Mouse (Mus musculus) heart, postnatal 4 days (tissue): ENCODE data around the gene Gprc5d. TPM values are rescaled to one million over a fixed set of nuclear protein-coding genes. Genes with fewer than 3 reads are reported as not detected.

Experiments used
- DNase-seq: peaks from one replicate; pipeline ENCODE4 v3.0.0; 2021
- total RNA-seq, 2 experiments: library from RNA; stranded (reverse); gene quantifications; 2 replicates each; pipeline ENCODE4 v1.2.3; 2021

Gprc5d gene
- under 1 TPM in 1 of 2 experiments, not detected in 1; 0.26 TPM for total RNA-seq

DNA sequence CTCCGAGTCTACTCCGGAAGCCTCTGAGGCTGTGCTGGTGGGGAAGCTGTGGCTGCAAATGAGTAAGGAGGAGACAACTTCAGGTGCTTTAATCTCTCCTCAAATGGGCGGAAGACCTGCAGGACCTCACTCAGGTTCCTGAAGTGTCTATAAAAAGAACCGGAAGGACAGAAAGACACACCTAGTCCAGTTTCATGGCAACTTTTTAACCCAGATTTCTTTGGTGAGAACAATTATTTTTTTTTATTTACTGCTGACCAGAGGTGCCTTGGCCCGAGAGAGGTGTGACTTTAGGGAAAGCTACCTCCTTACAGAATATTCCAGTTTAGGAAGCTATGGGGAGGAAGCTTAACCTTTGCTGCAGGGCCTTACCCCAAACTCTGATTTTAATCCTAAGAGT, at the start of gene Gprc5d:
Gene Gprc5d (minus strand): TSS at position 101 of the 400 bp plus-strand sequence.
- DNase-seq = no peak

DNA sequence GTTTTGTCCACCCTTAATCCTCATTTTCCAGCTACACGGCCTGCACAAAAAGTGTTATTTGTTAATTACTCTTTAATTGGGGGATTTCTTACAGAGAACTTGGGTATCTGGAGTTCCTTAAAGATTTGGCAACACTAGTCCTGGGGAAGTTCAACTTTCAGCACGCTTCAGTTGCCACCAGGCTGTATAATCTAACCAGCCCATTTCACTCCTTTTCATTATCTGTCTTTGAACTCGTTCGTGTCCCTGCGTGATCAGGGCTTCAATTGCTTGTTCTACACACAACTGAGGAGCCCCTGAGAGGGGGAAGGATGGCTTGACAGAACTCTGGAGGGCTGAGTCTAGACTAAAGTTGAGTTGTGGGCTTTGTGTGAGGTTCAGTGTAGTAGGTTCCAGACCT, 48.6 kb upstream of the Gprc5d start:
- DNase-seq = no peak

DNA sequence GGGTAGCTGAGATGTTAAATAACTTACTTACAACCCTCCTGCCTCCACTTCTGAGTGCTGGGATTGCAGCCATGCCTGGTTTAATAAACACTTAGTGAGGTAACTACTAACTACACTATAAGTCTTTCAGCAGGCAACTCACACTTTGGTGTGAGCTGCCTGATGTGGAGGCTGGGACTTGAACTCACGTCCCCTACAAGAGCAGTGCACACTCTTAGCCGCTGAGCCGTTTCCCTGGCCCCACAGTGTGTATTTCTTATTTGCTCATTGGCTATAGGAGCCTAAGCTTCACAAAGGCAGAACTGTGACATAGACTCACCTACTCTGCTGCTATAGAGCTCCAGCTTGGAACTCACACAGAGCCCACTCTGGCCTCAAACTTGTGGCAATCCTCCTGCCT, 48.2 kb upstream of the Gprc5d start:
- no peak for DNase-seq

DNA sequence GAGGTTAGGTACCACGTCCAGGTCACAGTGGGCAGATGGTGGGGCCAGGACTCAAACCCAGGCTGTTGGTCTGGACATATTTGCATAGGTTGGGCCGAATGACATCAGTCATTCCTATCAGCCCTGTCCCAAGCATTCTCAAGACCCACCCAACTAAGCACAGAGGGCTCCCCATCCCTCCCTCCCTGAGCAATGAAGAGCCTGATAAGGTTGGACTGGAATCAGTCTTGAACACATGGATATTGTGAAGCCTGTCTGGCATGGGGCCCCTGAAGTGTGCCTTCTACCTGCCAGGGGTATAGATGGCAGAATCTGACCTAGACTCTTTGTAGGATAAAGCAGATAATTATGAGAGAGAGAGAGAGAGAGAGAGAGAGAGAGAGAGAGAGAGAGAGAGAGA, 47.6 kb upstream of the Gprc5d start:
- DNase-seq = no peak

DNA sequence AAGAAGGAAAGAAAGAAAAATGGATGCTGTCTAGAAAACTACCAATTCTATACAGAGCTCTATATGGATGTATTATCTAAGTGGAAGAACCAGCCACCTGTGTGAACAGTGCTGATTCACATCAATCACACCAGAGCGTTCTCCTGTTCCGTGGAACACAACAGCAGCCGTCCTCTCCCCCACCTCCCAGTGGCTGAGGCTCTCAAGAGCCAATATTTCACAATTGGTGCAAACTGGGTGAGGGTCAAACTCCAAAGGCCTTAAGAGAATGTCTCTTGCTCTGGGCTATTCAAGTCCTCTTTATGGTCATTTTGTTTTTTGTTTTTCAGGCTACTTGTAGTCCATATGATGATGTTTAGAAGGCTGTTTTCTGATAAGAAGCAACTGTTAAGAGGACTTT, 47.1 kb upstream of the Gprc5d start:
- no peak for DNase-seq

DNA sequence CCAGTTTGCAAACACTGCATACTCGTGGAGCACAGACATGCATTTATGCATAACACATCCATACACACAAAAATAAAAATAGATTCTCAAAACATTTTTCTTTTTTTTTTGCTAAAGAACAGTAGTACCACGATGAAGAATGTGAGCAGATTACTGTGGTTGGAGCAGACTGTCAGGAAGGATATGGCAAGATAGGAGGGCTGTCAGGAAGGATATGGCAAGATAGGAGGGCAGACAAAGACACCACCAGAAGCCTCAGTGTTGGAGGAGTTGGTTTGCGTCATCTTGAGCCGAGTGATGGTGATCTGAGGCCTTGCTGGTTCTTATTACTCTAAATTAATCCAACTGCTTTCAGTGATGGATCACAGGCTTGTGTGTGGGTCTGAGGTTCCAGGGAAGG, 44.8 kb upstream of the Gprc5d start:
- DNase-seq = no peak

DNA sequence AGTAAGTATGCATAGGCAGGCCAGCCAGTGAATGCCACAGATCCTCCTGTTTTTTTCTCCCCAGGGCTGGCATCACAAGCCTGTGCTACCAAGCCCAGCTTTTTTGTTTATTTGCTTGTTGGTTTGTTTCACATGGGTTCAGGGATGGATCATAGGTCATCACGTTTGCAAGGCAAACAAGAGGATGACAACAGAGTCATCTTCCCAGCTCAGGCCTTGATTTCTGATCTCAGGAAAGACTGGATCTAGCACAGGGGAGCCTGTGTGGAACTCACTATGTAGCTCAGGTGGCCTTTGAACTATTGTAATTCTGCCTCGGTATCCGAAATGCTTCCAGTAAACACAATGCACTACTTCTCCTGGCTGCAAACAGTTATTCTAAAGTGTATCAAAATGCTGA, 44.2 kb upstream of the Gprc5d start:
- DNase-seq = no peak

DNA sequence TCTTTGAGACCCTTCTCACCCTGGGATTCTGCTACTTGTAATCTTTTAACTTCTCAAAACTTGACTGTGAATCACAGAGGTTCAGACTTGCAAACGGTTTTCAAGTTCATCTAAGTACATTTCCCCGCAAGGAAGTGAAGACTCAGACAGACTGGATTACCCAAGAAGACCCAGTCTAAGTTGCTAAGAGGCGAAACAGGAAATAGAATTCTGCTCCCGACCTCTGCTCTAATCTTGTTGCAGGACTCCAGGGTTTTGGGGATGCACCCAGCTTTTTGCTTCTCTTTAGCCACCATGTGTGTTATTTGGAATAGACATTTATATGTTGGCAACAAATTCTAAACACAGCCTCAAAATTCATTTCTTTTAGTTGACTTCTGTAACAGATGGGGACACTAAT, 43.3 kb upstream of the Gprc5d start:
- DNase-seq = no peak

DNA sequence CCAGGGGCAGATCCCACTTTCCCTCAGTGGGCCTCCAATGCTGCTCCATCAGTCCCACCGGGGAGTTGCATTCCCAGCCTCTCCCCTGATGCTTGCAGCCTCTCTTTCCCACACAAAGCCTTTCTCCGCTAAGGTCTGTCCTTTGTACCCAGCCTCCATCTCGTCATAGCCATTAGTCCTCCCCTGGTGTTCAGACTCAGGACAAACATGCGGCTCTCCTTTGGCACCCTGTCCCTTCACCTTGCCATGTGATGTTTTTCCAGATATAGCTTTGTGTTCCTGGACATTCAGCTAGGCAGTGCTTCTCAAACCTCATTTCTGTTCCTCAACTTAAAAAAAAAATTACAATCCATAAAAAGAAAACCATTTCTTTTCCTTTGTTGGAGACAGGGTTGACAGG, 40.4 kb upstream of the Gprc5d start:
- DNase-seq = no peak

DNA sequence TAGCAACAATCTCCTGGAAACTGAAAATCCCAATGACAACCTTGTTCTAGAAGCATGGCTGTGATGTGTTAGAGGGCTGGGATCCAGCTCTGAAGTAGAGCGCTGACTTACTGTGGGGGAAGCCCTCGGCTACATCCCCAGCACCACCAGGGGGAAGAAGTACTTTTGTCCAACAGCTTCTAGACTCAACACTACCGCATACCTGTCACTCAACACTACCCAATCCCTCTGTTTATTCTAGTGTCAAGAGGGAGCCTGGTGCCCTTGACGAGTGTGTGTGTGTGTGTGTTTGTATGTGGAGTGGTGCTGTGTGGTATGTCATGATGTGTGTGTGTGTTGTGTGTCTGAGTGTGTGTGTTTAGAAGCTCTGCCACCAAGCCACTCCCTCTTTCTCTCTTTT, 39.4 kb upstream of the Gprc5d start:
- peak; percentile 30 for DNase-seq

DNA sequence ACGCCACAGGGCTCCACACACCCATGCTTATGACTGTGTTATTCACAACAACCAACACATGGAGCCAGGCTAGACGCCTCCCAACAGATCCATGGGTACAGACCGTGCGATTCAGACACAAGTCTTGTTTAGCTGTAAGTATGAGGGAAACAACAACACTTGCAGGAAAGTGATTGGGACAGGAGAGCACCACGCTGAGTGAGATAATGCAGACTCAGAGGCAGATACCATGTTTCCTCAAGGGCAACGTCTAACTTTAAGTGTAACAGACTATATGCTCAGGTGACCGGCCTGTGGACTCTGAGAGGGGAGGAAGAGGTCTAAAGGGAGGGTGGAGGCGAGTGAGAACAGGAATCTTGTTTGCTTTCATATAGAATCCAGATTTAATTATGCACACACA, 38.5 kb upstream of the Gprc5d start:
- no peak for DNase-seq

DNA sequence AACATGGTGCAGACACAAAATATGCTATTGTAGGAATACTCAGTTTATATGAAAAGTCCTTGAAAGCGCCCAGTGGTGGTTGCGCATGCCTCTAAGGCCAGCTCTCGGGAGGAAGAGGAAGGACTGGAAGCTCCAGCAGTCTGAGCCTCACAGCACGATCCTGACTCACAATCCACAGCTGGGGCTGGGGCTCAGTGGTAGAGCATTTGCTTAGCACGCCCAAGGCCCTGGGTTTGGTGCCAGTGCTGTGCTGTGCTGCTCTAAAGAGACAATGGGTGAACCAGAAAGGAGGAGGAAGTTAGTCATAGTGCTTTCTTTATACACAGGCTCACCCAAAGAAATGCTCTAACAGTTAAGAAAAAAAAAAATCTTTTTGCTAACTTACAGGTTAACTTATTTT, 35.6 kb upstream of the Gprc5d start:
- no peak for DNase-seq

DNA sequence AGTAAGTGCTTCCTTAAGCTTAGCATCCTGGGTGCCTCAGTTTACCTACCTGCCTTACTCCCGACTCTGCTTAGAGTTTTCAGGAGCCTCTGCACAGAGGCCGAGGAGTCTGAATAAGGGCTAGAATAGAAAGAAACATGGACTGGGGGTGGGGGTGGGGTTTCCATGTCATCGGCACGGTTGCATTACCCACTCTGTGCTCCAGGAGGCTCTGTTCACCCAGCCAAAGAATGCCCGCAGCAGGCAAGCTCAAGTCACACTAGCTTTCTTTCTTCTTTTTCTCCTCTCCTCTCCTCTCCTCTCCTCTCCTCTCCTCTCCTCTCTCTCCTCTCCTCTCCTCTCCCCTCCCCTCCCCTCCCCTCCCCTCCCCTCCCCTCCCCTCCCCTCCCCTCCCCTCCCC, 32.2 kb upstream of the Gprc5d start:
- peak; percentile 52 for DNase-seq

DNA sequence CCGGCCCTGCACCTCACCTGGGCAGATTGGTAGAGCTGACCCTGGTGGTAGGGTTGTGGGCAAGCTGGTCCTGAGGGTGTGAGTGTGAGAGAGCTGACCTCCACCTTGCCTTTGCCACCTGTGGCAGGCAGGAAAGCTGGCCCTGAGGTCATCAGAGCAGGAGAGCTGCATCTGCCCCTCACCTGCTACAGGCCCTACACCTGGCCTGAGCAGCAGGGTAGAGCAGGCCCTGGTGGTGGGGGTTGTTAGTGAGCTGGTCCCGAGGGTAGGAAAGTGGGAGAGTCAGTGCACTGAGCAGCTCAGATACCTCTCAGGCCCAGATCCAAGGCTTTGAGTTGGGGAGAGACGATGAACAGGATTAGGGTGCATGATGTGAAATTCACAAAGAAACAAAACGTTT, 31.6 kb upstream of the Gprc5d start:
- no peak for DNase-seq

DNA sequence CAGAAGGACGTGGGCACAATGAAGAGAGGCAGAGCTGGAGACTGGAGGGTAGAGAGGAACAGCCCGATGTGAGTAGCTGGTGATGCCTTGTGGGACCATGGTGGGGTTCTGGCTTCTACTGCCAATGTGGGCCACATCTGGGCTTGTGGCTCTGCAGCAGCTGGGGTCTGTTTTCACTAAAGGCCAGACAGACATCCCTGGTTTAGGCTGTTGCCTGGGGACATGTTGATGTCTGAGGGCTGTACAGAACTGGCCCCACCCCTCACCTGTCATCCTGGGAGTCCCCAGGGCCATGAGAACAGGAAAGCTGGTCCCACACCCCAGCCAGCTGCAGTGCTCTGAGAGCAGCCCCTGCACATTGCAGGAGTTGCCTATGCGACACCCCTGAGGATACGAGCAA, 31.1 kb upstream of the Gprc5d start:
- DNase-seq = no peak

DNA sequence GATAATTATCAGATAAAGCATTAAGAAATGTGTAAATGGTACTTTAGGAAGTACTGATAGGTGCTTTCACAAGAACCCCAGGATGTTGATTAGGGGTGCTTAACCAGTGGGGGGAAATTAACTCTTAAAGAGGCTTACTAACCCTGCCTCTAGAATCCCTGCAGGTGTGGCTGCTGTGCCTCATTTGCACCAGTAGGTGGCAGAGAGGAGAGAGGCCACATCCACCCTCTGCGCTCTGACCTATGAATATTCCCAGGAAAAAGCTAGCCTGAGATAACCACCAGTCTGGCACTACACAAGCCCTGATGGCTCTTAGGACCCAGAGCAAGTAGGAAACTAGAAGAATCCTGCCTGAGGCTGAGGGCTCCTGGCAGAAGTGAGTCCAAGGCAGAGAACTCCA, 30.4 kb upstream of the Gprc5d start:
- peak; percentile 53 for DNase-seq

DNA sequence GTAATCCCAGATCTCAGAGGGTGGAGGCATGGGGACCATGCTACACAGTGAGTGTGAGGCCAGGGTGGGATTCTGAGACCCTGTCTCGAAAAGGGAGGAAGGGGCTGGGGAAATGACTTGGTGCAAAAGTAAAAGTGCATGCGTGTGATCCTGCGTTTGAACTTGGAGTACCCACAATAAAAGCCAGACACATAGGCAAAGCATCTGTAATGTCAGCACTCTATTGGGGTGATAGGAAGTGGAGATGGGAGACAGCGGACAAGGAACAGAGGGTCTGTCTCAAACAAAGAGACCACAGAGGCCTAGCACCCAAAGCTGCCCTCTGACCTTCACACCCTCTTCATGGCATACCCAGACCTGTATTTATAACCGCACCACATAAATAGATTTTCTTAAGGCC, 27.9 kb upstream of the Gprc5d start:
- DNase-seq = no peak

DNA sequence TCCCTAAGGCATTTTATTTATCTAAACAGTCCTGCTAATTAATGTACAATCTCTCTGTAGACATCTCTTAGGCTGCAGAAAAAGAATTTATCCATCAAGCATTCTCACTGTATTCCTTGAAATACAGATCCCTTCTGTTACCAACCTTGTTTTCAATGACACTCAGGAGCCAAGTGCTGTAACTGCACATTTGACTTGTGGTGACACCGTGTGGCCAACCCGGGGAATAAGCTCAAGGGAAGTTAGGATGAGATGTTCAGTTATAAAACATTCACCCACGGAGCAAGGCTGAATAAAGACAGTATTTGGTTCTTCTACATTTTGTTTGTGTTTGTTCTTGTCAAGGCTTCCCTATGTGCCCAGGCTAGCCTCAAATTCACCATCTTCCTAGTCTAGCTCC, 26.4 kb upstream of the Gprc5d start:
- DNase-seq = no peak

DNA sequence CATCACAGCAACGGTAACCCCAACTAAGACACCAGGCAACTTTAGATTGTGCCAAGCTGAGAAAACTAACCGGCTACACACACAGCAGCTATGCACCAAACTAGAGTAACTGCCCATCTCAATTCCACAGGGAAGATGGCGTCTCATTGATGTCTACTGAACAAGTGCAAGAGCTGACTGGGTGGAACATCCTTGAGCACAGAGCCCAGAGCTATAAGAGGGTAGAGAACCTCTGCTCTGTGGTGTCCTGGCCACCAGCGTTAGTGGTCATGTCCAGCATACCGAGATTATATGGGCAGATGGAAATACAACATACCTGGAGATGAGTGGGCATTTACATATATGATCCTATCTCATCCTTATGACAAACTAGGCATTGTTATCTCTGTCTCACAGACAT, 25.1 kb upstream of the Gprc5d start:
- DNase-seq = no peak

DNA sequence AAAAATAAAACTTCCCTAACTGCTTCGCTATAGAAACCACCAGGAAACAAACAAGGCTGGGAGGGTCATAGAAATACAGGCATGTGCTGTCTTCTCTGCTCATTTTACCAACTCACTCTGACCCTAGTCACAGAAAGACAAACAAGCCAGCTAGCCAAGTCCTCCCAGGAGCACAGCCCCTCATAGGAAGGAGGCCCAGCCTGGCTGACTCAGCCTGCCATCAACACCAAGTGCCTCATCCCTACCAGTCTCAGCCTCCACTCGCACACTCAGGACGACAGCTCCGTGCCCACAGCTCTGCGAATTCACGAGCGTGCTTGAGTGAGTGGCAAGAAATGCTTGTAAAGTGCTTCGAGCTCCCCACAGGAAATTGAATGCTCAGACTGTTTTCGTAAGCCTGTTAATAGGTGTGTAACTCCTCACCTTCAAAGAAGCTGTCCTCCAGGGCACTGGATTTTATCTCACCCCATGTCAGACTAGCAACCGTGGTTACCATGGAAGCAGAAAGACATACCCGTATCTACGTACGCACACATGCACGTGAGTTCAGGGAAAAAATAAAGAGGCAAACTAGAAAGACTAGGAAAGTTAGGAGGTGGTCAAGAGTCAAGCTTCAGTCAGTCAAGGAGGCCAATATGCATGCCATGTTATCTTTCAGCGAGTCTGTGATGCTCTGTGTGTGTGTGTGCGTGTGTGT, 23.5 kb upstream of the Gprc5d start:
- DNase-seq = no peak

DNA sequence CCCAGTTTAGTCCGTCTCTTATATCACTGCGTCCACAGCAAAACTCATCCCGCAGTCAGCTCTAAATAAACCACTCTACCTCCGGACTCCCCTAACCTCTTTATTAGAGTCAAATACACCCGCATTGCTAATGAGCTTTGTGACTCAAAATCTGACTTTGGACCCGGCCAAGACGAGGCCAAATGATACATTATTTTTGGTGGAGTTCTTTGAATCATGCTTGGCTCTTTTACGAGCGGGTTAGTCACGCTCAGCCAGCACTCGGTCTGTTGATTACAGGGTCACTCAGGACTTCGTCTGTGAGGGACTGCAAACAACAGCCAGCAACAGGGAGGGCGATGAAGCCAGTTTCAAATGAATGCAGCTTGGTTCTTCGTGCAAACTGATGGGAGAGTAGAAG, 20.7 kb upstream of the Gprc5d start:
- peak; percentile 31 for DNase-seq

DNA sequence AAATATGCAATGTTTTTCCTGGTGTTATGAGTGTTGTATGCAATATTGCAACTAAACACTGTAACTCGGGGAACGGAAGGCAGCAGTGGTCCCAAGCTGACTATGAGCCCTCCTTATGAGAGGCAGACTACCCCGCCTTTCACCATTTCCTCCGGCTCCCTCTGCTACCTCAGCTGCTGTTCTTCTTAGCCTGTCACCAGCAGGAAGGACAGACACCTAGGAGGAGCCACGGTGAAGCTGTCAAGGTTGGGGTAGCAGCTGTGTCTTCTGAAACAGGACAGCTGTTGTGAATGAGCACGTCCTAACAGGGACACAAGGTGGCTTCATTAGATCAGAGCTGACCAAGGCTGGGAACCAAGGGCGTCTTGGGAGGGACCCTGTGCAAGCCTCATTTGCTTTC, 20.1 kb upstream of the Gprc5d start:
- peak; percentile 22 for DNase-seq

DNA sequence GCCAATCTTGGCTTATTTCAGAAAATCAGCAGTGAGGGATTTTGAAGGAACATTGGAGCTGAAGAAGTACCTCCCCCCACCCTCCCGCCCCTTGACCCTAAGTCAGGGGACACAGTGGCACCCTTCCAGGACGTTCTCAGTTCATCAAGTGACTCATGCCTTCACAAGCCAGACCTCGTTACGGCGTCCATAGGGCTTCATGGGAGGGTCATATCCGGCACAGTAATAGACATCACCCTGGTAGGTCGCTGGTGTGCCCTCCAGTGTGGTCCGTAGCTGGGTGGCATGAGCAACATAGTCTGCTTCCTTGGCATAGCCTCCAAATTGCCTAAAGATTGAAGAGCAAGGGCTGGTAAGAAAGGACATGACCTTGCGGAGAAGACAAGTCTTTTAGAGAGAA, 19.7 kb upstream of the Gprc5d start:
- DNase-seq = peak; percentile 66

DNA sequence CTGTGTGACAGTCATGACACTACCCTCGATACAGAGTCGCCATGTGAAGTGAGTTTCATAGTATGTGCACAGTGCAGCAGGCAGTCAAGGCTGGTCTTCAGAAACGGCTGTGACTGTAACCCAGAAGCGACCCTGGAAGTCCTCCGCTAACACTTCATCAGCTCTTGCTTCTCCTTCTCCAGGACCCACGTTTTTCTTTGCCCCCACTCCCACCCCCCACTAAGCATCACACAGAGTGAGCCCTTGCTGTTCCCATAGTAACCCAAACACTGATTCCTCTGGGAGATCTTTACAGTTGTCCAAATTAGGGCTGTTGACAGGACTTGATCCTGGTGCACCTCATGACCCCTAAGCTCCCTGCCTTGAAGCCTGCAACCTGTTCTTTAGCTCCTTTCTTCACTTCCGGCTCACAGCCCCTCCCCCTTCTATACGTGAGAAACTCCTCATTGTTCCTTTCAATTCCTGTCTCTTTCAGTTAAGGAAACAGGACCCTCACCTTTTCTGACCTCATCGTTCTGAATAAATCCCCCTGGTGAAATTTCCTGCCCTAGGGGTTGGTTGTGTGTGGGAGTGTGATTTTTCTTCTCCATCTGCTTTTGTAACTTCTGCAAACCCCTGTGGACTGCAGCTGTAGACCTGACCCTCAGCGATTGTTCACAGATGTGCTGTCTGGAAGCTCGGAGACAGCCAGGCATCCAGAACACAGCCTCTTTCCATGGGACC, 18.5 kb upstream of the Gprc5d start:
- peak; percentile 38 for DNase-seq

DNA sequence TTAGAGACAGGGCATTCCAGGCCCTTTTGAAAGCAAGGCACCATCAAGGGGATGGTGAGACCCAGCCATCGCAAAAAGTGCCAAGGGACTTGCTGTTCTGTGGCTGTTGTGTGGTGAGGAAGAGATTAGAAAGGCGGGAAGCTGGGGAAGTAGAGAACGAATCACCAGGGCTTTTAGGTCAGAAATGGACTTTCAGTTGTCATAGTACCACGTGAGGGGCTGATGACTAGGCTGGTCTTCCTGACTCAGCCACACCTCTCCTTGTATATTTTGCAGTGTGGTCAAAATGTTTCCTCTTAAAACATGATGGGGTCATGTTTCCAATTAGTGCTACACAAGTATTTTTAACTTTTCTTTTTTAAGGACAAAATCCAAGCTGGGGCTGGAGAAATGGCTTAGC, 17.7 kb upstream of the Gprc5d start:
- DNase-seq = no peak
